Mouse (Mus musculus): ENCODE results near the gene Dhx37.

Dhx37 gene

GRCm38 (mm10) chr5:125433793-125434337 lies at the start of gene Dhx37:
Dhx37 (minus strand) TSS chr5:125434121.
- peak; percentile 95 for DNase-seq

DNA sequence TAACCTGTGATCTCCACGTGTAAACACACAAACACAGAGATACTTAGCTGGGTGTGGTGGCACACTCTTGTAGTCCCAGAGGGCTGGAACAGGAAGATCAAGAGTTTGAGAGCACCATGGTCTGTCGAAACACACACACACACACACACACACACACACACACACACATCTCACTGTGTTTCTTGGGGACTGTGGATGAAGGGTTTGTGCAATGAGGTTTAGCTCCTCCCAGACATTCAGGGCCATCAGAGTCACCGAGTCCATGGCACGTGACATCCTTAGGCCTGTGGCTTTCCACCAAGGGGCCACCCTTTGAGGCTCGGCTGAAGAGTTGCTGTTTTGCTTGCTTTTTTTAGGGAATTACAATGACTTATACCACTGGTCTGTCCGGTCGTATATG lies 48.6 kb upstream of the Dhx37 start:
- no peak for DNase-seq

- DNase-seq, result peak; percentile 28
Observed at GRCm38 (mm10) chr5:125480434-125481231, 46.7 kb upstream of the Dhx37 start.

DNA sequence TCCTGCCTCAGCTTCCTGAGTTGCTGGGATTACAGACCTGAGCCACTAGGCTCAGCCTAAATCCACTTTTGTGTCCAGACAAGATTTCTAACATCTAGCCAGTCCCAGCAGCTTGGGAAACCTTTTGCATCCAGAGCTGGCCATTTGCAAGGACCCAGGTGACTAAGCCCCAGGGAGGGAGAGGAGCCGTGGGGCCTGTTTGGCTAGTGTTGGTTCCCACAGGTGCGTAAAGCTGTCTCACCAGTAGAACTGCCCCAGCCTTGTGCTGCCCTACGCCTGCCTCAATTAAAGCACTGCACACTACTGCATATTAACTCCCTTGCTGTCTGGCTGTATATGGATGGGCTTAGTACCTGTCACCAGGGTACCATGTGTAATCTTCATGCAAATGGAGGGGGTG lies 45.5 kb upstream of the Dhx37 start:
- no peak for DNase-seq

DNA sequence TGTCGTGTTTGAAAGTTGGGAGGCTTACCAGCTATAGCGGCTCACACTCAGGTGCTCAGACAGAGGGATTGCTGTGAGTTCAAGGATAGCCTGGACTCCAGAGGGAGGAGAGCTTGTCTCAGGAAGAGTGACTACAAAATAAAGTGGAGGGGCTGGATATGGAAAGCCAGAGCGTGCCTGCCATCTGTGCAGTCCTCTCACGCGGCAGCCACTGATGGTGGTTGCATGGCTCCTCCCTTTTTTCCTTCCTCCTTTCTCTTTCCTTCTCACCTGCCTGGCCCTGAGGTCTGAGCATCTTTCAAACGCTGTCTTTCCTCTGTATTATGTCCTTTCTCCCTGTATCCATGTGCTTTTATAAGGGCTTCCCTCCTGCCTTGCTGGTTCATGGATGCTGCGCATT lies 44.1 kb upstream of the Dhx37 start:
- DNase-seq, result no peak

DNA sequence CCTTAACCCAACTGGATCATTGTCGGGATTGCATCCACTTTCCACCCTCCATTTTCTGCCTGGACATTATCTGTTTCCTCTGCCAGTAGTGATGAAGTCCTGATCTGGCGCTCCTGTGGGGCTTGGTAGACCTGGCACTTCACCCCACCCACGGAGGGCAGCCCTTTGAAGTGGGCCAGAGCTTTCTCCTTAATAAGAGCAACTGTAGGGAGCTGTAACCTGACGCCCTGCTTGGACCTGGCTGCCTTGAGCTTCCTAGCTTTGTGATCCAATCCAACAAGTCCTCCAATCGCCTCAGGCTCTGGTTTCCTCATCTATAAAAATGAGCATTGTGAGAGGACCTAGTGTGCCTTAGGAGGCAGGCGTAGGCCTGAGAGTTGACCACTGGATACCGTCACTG lies 43.6 kb upstream of the Dhx37 start:
- DNase-seq, result no peak

DNA sequence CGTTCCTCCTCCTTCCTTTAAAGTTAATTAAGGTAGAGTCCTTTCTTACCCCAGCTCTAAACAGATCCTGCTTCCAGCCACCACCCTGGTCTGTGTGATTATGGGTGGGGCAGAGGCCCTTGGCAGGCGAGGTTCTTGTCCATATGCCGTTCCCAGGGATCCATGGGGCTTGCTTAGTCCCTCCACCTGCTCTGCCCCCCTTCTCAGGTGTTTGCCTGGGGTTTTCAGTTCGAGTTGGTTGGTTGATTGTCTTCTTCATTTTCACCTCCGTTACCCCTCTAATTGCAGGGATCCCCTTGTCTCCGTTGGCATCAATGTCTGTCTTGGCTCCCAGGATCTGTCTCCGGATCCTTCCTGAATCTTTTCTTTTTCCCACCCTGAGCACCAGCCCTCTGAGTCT lies 42.9 kb upstream of the Dhx37 start:
- DNase-seq, result peak; percentile 27

- DNase-seq, result no peak
Observed at GRCm38 (mm10) chr5:125476286-125476625, 42.3 kb upstream of the Dhx37 start.

DNA sequence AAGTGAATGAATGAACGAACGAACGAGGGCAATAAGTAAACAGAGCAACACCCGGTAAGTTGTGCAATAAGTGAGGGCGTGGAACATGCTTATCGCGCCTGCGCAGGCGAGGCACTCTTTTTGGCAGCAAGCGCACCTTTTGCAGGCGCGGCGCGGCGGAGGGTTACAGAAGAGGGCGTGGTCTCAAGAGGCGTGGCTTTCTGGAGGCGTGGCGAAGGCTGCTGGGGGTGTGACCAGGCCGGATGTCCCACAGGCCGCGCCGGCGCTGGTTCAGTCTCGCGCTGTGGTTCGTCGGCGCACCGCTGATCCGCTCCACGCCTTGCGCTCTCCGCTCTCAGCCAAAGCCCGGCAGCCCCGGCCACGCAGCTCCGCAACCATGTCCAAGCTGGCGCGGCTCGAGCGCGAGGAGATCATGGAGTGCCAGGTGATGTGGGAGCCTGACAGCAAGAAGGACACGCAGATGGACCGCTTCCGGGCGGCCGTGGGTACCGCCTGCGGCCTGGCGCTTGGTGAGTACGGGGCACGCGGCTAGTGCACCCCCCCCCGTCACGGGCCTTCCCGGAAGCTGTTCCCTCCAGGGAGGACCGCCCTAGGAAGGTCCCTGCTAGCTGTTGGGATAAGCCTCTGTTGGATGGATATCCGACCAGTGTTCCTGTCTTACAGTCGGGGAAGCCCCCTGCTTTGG lies 41.8 kb upstream of the Dhx37 start, which contains the start of gene Aacs:
Gene Aacs (plus strand): TSS at position 214 of the 685 bp plus-strand sequence.
- DNase-seq, result peak; percentile 99

DNA sequence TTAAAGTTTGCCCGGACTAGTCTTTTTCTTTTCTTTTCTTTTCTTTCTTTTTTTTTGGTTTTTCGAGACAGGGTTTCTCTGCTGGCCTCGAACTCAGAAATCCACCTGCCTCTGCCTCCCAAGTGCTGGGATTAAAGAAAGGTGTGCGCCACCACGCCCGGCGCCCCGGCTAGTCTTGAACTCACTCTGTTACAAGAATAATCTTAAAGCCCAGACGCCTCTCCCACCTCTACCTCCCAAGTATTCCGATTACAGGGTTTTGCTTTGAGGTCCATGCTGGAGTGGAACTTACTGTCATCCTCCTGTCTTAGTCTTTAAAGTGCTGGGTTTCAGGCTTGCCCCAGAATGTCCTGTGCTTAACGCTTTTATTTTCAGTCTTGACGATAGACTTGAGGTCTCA lies 41.1 kb upstream of the Dhx37 start:
- no peak for DNase-seq

GRCm38 (mm10) chr5:125472796-125473475 lies 39.0 kb upstream of the Dhx37 start:
- DNase-seq, result peak; percentile 64

- peak; percentile 83 for DNase-seq
Observed at GRCm38 (mm10) chr5:125470713-125471112, 36.8 kb upstream of the Dhx37 start.

DNA sequence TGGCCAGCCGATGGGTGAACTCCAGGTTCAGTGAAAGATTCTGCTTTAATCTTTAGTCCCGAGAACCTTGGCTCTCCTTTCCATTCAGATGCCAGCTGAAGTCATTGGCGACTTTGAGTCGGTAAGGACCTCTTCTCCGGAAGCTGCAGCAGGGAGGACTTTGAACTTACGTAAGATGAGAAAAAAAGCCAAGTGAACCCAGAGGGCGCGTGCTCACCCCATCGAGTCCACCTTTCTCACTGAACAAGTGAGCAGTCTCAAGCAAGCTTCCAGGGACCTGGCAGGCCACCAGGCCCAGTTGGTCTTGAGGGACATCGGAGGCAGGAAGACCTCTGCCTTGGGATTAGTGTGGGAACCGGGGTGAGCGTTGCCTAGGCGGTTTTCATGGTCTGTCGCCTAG lies 33.3 kb upstream of the Dhx37 start:
- peak; percentile 95 for DNase-seq

- DNase-seq, result peak; percentile 70
Observed at GRCm38 (mm10) chr5:125466483-125466882, 32.6 kb upstream of the Dhx37 start.

GRCm38 (mm10) chr5:125465701-125466106 lies 31.8 kb upstream of the Dhx37 start:
- peak; percentile 99 for DNase-seq

DNA sequence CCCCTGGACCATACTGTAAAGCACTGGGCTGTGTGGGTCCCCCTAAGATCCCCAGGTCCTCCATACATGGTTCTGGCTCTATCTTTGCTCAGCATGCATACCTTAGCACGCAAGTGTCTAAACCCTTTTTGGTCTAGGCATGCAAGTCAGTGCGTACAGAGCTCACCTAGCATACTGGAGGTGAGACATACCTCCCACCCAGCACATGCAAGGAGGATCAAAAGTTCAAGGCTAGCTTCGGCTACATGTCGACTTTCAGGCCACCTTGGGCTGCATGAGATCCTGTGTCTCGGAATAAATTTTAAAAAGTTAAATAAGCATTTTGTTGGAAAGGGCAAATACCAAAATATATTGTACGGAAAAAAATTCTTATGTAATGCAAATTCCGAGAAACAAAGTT lies 31.3 kb upstream of the Dhx37 start:
- DNase-seq, result no peak

GRCm38 (mm10) chr5:125461868-125462445 lies 28.0 kb upstream of the Dhx37 start:
- peak; percentile 77 for DNase-seq

- DNase-seq, result no peak
Observed at GRCm38 (mm10) chr5:125460574-125460973, 26.7 kb upstream of the Dhx37 start.

- no peak for DNase-seq
Observed at GRCm38 (mm10) chr5:125457538-125457937, 23.6 kb upstream of the Dhx37 start.

DNA sequence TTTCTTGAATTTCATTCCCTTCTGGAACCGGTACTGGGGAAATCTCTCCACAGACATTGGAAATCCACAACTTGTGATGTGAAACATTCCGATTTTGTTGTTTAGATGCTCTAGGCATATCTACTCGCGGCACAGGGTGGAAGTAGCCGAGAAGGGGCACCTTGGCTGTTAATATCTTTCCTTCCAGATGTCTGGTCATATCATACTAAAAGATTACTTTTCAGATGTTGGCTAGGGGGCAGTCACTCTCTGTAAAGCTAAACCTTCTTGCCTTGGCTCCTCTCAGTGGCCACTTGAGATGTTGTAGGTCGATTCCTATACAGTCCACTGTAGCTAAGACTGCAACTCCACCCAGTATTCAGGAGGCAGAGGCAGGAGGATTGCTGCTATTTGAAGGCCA lies 22.2 kb upstream of the Dhx37 start:
- DNase-seq, result no peak

DNA sequence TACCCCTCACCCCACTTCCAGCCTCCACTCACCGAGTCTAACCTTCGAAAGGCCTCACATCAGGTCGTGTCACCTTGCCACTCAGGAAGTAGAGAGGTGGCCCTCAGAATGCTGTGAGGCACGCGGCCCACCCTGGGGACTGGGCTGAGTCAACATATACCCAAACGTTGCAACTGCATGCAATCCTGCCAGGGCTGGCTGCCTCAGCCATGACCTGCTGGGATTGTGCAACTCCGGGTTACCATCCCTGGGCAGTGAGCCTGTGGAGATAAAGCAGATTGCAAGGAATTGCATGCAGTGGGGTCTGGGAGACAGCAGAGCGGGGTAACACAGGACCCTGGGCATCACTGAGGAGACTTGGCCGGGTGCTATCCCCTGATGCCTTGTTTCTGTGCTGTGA lies 18.7 kb upstream of the Dhx37 start:
- no peak for DNase-seq

DNA sequence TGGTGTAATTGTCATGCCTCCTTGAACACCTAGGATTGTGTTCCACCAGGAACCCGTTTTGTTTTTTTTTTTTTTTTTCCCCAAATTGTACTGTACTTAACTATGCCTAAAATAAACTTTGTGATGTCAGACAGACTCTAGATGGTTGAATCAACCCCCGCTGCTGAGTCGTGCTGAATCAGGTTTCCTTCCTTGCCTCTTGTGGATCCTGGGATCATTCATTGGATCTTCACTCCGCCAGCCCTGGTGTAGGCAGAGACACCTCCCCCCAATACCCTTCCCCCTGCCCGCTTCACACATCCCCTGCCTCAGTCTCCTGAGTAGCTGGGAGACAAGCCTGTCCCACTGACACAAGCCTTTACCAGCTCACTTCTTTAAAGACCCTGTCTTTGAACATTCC lies 15.4 kb upstream of the Dhx37 start:
- no peak for DNase-seq

DNA sequence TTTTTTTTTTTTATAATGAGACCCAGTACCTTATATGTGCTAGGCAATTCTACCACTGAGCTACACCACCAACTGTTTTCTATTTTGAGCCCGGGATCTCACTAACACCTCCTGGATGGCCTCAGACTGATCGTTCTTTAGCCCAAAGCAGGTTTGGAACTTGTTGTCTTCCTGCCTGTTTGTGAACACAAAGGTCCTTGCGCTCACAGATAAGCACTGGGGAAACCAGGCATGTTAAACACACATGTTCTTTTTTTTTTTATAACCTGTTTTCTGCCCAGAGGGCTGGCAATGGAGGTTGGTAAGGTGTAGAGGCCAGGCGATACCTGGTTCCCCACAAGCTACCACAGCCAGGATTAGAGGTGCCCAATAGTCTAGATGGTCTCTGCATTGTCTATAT lies 14.7 kb upstream of the Dhx37 start:
- DNase-seq, result no peak
